Mouse (Mus musculus) intestine, embryonic 15.5 days (tissue): Measurements from ENCODE around the gene Galnt2. TPM values are rescaled to one million over a fixed set of nuclear protein-coding genes. Genes with fewer than 3 reads are reported as not detected.

ENCODE experiments used
- ATAC-seq: fragments of 200-750 bp; cut with Nextera tagmentation; 2 replicates; pipeline ENCODE4 v1.8.0; 2017; ENCODE audit warnings: moderate TSS enrichment, moderate library complexity
- H3K27ac ChIP-seq: fragments of 300-500 bp; sonication (generic); 2 replicates; pipeline ENCODE4 v1.5.1; 2015; ENCODE audit warnings: mild to moderate bottlenecking, inconsistent platforms
- H3K27me3 ChIP-seq: fragments of 300-500 bp; sonication (generic); replicated peaks from 2 replicates; pipeline ENCODE4 v1.6.1; 2015; ENCODE audit warnings: inconsistent platforms
- H3K36me3 ChIP-seq: fragments of 300-500 bp; sonication (generic); 2 replicates; pipeline ENCODE4 v1.6.1; 2015; ENCODE audit warnings: inconsistent platforms
- H3K4me1 ChIP-seq: fragments of 300-500 bp; sonication (generic); replicated peaks from 2 replicates; pipeline ENCODE4 v1.6.1; 2015; ENCODE audit warnings: inconsistent platforms
- H3K4me2 ChIP-seq: fragments of 300-500 bp; sonication (generic); replicated peaks from 2 replicates; pipeline ENCODE4 v1.6.1; 2015; ENCODE audit warnings: mild to moderate bottlenecking, inconsistent platforms
- H3K4me3 ChIP-seq: fragments of 300-500 bp; sonication (generic); replicated peaks from 2 replicates; pipeline ENCODE4 v1.5.1; 2015; ENCODE audit warnings: inconsistent platforms
- H3K9ac ChIP-seq: fragments of 300-500 bp; sonication (generic); 2 replicates; pipeline ENCODE4 v1.6.1; 2015; ENCODE audit warnings: inconsistent platforms
- H3K9me3 ChIP-seq: fragments of 300-500 bp; sonication (generic); 2 replicates; pipeline ENCODE4 v1.6.1; 2016; ENCODE audit warnings: inconsistent platforms
- WGBS: fragments of 180-500 bp; shearing (Covaris S2); methylation state at CpG from one replicate; pipeline ENCODE4 v1.1.7; 2015; 5-methylcytosine and 5-hydroxymethylcytosine counted together
- polyA plus RNA-seq: library from polyadenylated mRNA; unstranded; fragments of >200 nt; fragmentation: Nextera tagmentation; extraction: Ambion mirVana; gene quantifications from 2 replicates; pipeline ENCODE4 v1.2.1, GENCODE M21; 2015

Gene Galnt2
- polyA plus RNA-seq, 1 experiment from 2014 or later = 66.9 TPM

GRCm38 (mm10) chr8:124200400-124200799, 30.8 kb upstream of the Galnt2 start:
- Histone ChIP-seq H3K27me3 (no peaks in the 10 kb centered on the region), H3K4me2 (no peak overlapping the region), H3K9me3 (no peaks in the 10 kb centered on the region), H3K27ac (no peak overlapping the region), H3K9ac (no peak overlapping the region), H3K36me3 (no peaks in the 10 kb centered on the region), H3K4me3 (no peak overlapping the region), H3K4me1 (peaks cover 17% of the 10 kb centered on the region)
- 45% methylated on average over 7 of the region's 7 CpGs for WGBS
- no peak for ATAC-seq

- H3K9ac ChIP-seq = no peak overlapping the region
- no peak for ATAC-seq
- no peaks in the 10 kb centered on the region for H3K36me3 ChIP-seq
- no peak overlapping the region for H3K4me3 ChIP-seq
- no peak overlapping the region for H3K27ac ChIP-seq
- H3K4me2 ChIP-seq = no peak overlapping the region
- H3K27me3 ChIP-seq = no peaks in the 10 kb centered on the region
- no peaks in the 10 kb centered on the region for H3K9me3 ChIP-seq
- H3K4me1 ChIP-seq = 0 out of 2 replicates have a peak, but pooled peaks cover 7% of the 10 kb centered on the region
- WGBS = 51% methylated on average over 8 of the region's 8 CpGs
Measured at GRCm38 (mm10) chr8:124201706-124202105, 29.5 kb upstream of the Galnt2 start.

- Histone ChIP-seq H3K9me3 (no peaks in the 10 kb centered on the region), H3K4me2 (no peak overlapping the region), H3K4me1 (0 out of 2 replicates have a peak, but pooled peaks cover 2% of the 10 kb centered on the region), H3K27me3 (no peaks in the 10 kb centered on the region), H3K36me3 (no peaks in the 10 kb centered on the region), H3K4me3 (no peak overlapping the region), H3K27ac (no peak overlapping the region), H3K9ac (no peak overlapping the region)
- no peak for ATAC-seq
- 60% methylated on average over 5 of the region's 5 CpGs for WGBS
Measured at GRCm38 (mm10) chr8:124202895-124203294, 28.3 kb upstream of the Galnt2 start.

- WGBS = 84% methylated on average over 13 of the region's 13 CpGs
Measured at GRCm38 (mm10) chr8:124204001-124204601, 27.1 kb upstream of the Galnt2 start.

GRCm38 (mm10) chr8:124212148-124212547, 19.0 kb upstream of the Galnt2 start:
- Histone ChIP-seq H3K4me3 (no peak overlapping the region), H3K36me3 (no peaks in the 10 kb centered on the region), H3K4me2 (no peak overlapping the region), H3K4me1 (no peaks in the 10 kb centered on the region), H3K9ac (no peak overlapping the region), H3K27me3 (no peaks in the 10 kb centered on the region), H3K9me3 (no peaks in the 10 kb centered on the region), H3K27ac (peak overlapping the region; percentile 19; the same call in 1 of the 2 replicates)
- WGBS = 43% methylated on average over 2 of the region's 2 CpGs
- no peak for ATAC-seq

More at GRCm38 (mm10) chr8:124204001-124204601, 27.1 kb upstream of the Galnt2 start:
- Histone ChIP-seq H3K36me3 (no peaks in the 10 kb centered on the region), H3K4me3 (no peak overlapping the region), H3K4me2 (no peak overlapping the region), H3K27me3 (no peaks in the 10 kb centered on the region), H3K9ac (no peak overlapping the region), H3K4me1 (0 out of 2 replicates have a peak, but pooled peaks cover 2% of the 10 kb centered on the region), H3K27ac (no peak overlapping the region), H3K9me3 (no peaks in the 10 kb centered on the region)
- ATAC-seq = no peak

- Histone ChIP-seq H3K27me3 (no peaks in the 10 kb centered on the region), H3K9me3 (no peaks in the 10 kb centered on the region), H3K9ac (no peak overlapping the region), H3K4me2 (no peak overlapping the region), H3K4me1 (no peaks in the 10 kb centered on the region), H3K27ac (no peak overlapping the region), H3K4me3 (no peak overlapping the region), H3K36me3 (no peaks in the 10 kb centered on the region)
- no peak for ATAC-seq
Measured at GRCm38 (mm10) chr8:124216951-124217350, 14.2 kb upstream of the Galnt2 start.

- no peak for ATAC-seq
Measured at GRCm38 (mm10) chr8:124229883-124230282, 1.3 kb upstream of the Galnt2 start.

GRCm38 (mm10) chr8:124230496-124231175, 555 bp upstream of the Galnt2 start:
- Histone ChIP-seq H3K4me1 (peaks cover 12% of the 10 kb centered on the region), H3K4me3 (peak overlapping the region; percentile 91), H3K27me3 (no peaks in the 10 kb centered on the region), H3K27ac (peak overlapping the region; percentile 33), H3K4me2 (peak overlapping the region; percentile 92), H3K36me3 (no peaks in the 10 kb centered on the region), H3K9ac (no peak overlapping the region), H3K9me3 (no peaks in the 10 kb centered on the region)
- 50% methylated on average over 8 of the region's 8 CpGs for WGBS
- ATAC-seq = 0 out of 2 replicates have a peak, but pooled peaks have one; percentile 9

More at GRCm38 (mm10) chr8:124229883-124230282, 1.3 kb upstream of the Galnt2 start:
- H3K4me3 ChIP-seq = no peak overlapping the region
- H3K4me2 ChIP-seq = no peak overlapping the region
- H3K9ac ChIP-seq = no peak overlapping the region
- H3K36me3 ChIP-seq = no peaks in the 10 kb centered on the region
- H3K4me1 ChIP-seq = peaks cover 12% of the 10 kb centered on the region
- no peaks in the 10 kb centered on the region for H3K27me3 ChIP-seq
- no peaks in the 10 kb centered on the region for H3K9me3 ChIP-seq
- WGBS = 67% methylated on average over 2 of the region's 2 CpGs
- peak overlapping the region; percentile 33; the same call in 1 of the 2 replicates for H3K27ac ChIP-seq

- ATAC-seq = peak; percentile 82
- Histone ChIP-seq H3K4me2 (peak overlapping the region; percentile 92), H3K4me1 (peaks cover 12% of the 10 kb centered on the region), H3K27ac (peak overlapping the region; percentile 81), H3K27me3 (no peaks in the 10 kb centered on the region), H3K9me3 (no peaks in the 10 kb centered on the region), H3K9ac (peak overlapping the region; percentile 90), H3K36me3 (no peaks in the 10 kb centered on the region), H3K4me3 (peak overlapping the region; percentile 91)
- under 1% methylated on average over 81 of the region's 83 CpGs for WGBS
Measured at GRCm38 (mm10) chr8:124231485-124232279, 491 bp downstream of the Galnt2 start.

- Histone ChIP-seq H3K4me1 (peaks cover 12% of the 10 kb centered on the region), H3K9me3 (no peaks in the 10 kb centered on the region), H3K9ac (peak overlapping the region; percentile 90), H3K27ac (no peak overlapping the region), H3K36me3 (no peaks in the 10 kb centered on the region), H3K4me2 (peak overlapping the region; percentile 92), H3K4me3 (peak overlapping the region; percentile 91), H3K27me3 (no peaks in the 10 kb centered on the region)
- 4% methylated on average over 18 of the region's 18 CpGs for WGBS
- ATAC-seq = no peak
Measured at GRCm38 (mm10) chr8:124232280-124232600, 1.0 kb downstream of the Galnt2 start.

GRCm38 (mm10) chr8:124234496-124234895, 3.3 kb downstream of the Galnt2 start:
- Histone ChIP-seq H3K27me3 (no peaks in the 10 kb centered on the region), H3K9ac (no peak overlapping the region), H3K36me3 (no peaks in the 10 kb centered on the region), H3K4me3 (no peak overlapping the region), H3K4me2 (no peak overlapping the region), H3K9me3 (no peaks in the 10 kb centered on the region), H3K4me1 (peaks cover 22% of the 10 kb centered on the region), H3K27ac (no peak overlapping the region)
- WGBS = 62% methylated on average over 2 of the region's 2 CpGs
- ATAC-seq = no peak

- no peaks in the 10 kb centered on the region for H3K9me3 ChIP-seq
- H3K27me3 ChIP-seq = no peaks in the 10 kb centered on the region
- H3K4me3 ChIP-seq = no peak overlapping the region
- ATAC-seq = no peak
- H3K4me2 ChIP-seq = no peak overlapping the region
- H3K36me3 ChIP-seq = no peaks in the 10 kb centered on the region
- H3K4me1 ChIP-seq = peaks cover 33% of the 10 kb centered on the region
- H3K9ac ChIP-seq = no peak overlapping the region
- WGBS = 86% methylated on average over 4 of the region's 4 CpGs
- no peak overlapping the region for H3K27ac ChIP-seq
Measured at GRCm38 (mm10) chr8:124235536-124235935, 4.3 kb downstream of the Galnt2 start.
